23 mouse cellular contexts compared by ENCODE assay signal in the genomic region with DNA sequence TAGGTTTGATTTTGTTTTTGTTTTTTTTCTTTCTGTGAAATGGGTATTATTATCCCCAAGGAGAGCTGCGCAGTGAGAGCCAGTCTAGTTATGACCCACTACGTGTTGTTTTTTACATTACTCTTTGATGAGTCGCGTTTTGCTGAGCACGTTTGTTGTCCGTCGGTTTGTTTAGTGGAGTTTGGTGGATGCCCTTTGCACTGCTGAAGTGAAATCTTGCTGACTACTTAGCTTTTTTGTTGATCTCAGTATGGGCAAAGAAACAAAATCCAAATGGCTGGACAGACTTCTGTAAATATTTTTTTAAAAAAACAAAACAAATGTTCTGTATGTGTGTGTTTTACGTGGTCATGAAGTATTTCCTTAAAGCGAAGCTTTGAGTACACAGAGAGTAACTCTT. TPM values are rescaled to one million over a fixed set of nuclear protein-coding genes. Genes with fewer than 3 reads are reported as not detected.
DNase-seq lines count a peak whose midpoint lies in the region; ATAC-seq and TF ChIP-seq lines count a peak whose summit lies in the region.
"Had no signal": no experiment of that assay in that cellular context is flagged by ENCODE, and none has a peak within 500 bp of the region (broad histone marks: within the 10 kb centered on the region; RNA-seq: fewer than 3 reads in every experiment).

No protein-coding gene starts in this region.

- TF ChIP-seq CTCF in intestine, postnatal 0 days (IDR thresholded peaks at IDR 0.05; ENCODE audit: low read depth) = no peak
- TF ChIP-seq CTCF in lung, adult 2 months (IDR thresholded peaks at IDR 0.05; ENCODE audit: insufficient read depth, low read length) = no peak

- no peak for ATAC-seq in intestine, postnatal 0 days
- no peak for ATAC-seq in intestine, embryonic 15.5 days
- no peak for ATAC-seq in kidney, embryonic 14.5 days (ENCODE audit: low FRiP score, low TSS enrichment)
- ATAC-seq in lung, embryonic 16.5 days (ENCODE audit: low read depth) = 0 out of 2 replicates have a peak, but pooled peaks have one; percentile 12
- no peak for ATAC-seq in forebrain, embryonic 15.5 days (replicated peaks)
- ATAC-seq: forebrain, embryonic 14.5 days; hindbrain, postnatal 0 days had no signal

- peaks cover 19% of the 10 kb centered on the region for H3K36me3 ChIP-seq in intestine, postnatal 0 days (ENCODE audit: control insufficient read depth, insufficient read depth)
- H3K36me3 ChIP-seq in intestine, embryonic 15.5 days = peaks cover 7% of the 10 kb centered on the region; the same call in 1 of the 2 replicates
- H3K36me3 ChIP-seq in kidney, embryonic 14.5 days (ENCODE audit: control insufficient read depth, insufficient read depth, low read length) = peaks cover 17% of the 10 kb centered on the region; the same call in 1 of the 2 replicates
- peaks cover 11% of the 10 kb centered on the region for H3K36me3 ChIP-seq in lung, embryonic 16.5 days (ENCODE audit: control insufficient read depth, insufficient read depth, low read length)
- peaks cover 32% of the 10 kb centered on the region for H3K36me3 ChIP-seq in forebrain, embryonic 15.5 days

- no peaks in the 10 kb centered on the region for H3K4me1 ChIP-seq in intestine, postnatal 0 days (replicated peaks; ENCODE audit: control insufficient read depth, insufficient read depth, low read length)
- no peaks in the 10 kb centered on the region for H3K4me1 ChIP-seq in intestine, embryonic 15.5 days (replicated peaks)
- no peaks in the 10 kb centered on the region for H3K4me1 ChIP-seq in kidney, embryonic 14.5 days (ENCODE audit: control insufficient read depth, insufficient read depth, low read length)
- no peaks in the 10 kb centered on the region for H3K4me1 ChIP-seq in lung, embryonic 16.5 days (replicated peaks; ENCODE audit: control insufficient read depth, insufficient read depth, low read length)
- no peaks in the 10 kb centered on the region; the same call in 1 of the 2 replicates for H3K4me1 ChIP-seq in lung, adult 2 months (ENCODE audit: control insufficient read depth, insufficient read depth, low read length)
- H3K4me1 ChIP-seq in forebrain, embryonic 15.5 days = no peaks in the 10 kb centered on the region
- H3K4me1 ChIP-seq: embryonic facial prominence, embryonic 15.5 days; forebrain, embryonic 10.5 days; heart, embryonic 10.5 days; heart, embryonic 15.5 days; hindbrain, embryonic 13.5 days had no signal

- peak; percentile 68 for DNase-seq in kidney, adult 9 months
- no peak for DNase-seq in lung, adult 2 months
- DNase-seq: adrenal gland, adult 8-10 months; adrenal gland, postnatal 36 days; cerebellum, adult 11 months; cerebellum, adult 8-10 months; cerebellum, postnatal 14 days; embryo, embryonic 11 days; gastrocnemius, postnatal 14 days; heart, postnatal 14 days had no signal

- 61% methylated on average over 9 of the region's 9 CpGs for WGBS in intestine, postnatal 0 days
- whole genome bisulfite sequencing in intestine, embryonic 15.5 days = 78% methylated on average over 9 of the region's 9 CpGs
- 79% methylated on average over 9 of the region's 9 CpGs for WGBS in kidney, embryonic 14.5 days
- 68% methylated on average over 9 of the region's 9 CpGs for WGBS in lung, embryonic 16.5 days
- 63% methylated on average over 9 of the region's 9 CpGs for WGBS in lung, adult 2 months
- 94% methylated on average over 9 of the region's 9 CpGs for WGBS in forebrain, embryonic 15.5 days

- no peaks in the 10 kb centered on the region for H3K9me3 ChIP-seq in intestine, postnatal 0 days (ENCODE audit: control insufficient read depth)
- no peaks in the 10 kb centered on the region for H3K9me3 ChIP-seq in intestine, embryonic 15.5 days
- H3K9me3 ChIP-seq in kidney, embryonic 14.5 days (ENCODE audit: control insufficient read depth, low read length) = 0 out of 2 replicates have a peak, but pooled peaks cover 4% of the 10 kb centered on the region
- H3K9me3 ChIP-seq in lung, embryonic 16.5 days (ENCODE audit: control insufficient read depth, low read length) = no peaks in the 10 kb centered on the region
- no peaks in the 10 kb centered on the region for H3K9me3 ChIP-seq in forebrain, embryonic 15.5 days
- H3K9me3 ChIP-seq: embryonic facial prominence, embryonic 15.5 days; forebrain, embryonic 10.5 days; heart, embryonic 10.5 days; heart, embryonic 15.5 days; hindbrain, embryonic 13.5 days had no signal

- H3K27ac ChIP-seq in intestine, postnatal 0 days (ENCODE audit: low read depth, low read length) = 0 out of 2 replicates have a peak overlapping the region, but pooled peaks have one; percentile 11
- H3K27ac ChIP-seq in intestine, embryonic 15.5 days = no peak overlapping the region
- no peak overlapping the region for H3K27ac ChIP-seq in kidney, embryonic 14.5 days (ENCODE audit: low read depth, low read length)
- no peak overlapping the region for H3K27ac ChIP-seq in lung, embryonic 16.5 days (ENCODE audit: low read length)
- no peak overlapping the region for H3K27ac ChIP-seq in forebrain, embryonic 15.5 days (replicated peaks)
- H3K27ac ChIP-seq: embryonic facial prominence, embryonic 15.5 days; forebrain, embryonic 10.5 days; heart, embryonic 10.5 days; heart, embryonic 15.5 days; hindbrain, embryonic 13.5 days; hindbrain, postnatal 0 days had no signal

- H3K4me3 ChIP-seq in intestine, postnatal 0 days (ENCODE audit: low read depth, low read length) = no peak overlapping the region
- no peak overlapping the region for H3K4me3 ChIP-seq in intestine, embryonic 15.5 days (replicated peaks)
- H3K4me3 ChIP-seq in kidney, embryonic 14.5 days (ENCODE audit: low read length) = no peak overlapping the region
- no peak overlapping the region for H3K4me3 ChIP-seq in lung, embryonic 16.5 days (ENCODE audit: low read length)
- no peak overlapping the region for H3K4me3 ChIP-seq in lung, adult 2 months (replicated peaks; ENCODE audit: extremely low read depth, low read depth, low read length)
- H3K4me3 ChIP-seq in forebrain, embryonic 15.5 days = no peak overlapping the region
- H3K4me3 ChIP-seq: embryonic facial prominence, embryonic 15.5 days; erythroblast, embryonic 14.5 days; forebrain, embryonic 10.5 days; heart, embryonic 10.5 days; heart, embryonic 15.5 days; hindbrain, embryonic 13.5 days had no signal

- no peak overlapping the region for H3K4me2 ChIP-seq in intestine, postnatal 0 days (replicated peaks; ENCODE audit: low read depth)
- no peak overlapping the region for H3K4me2 ChIP-seq in intestine, embryonic 15.5 days (replicated peaks)
- H3K4me2 ChIP-seq in kidney, embryonic 14.5 days (replicated peaks; ENCODE audit: low read depth, low read length) = no peak overlapping the region
- H3K4me2 ChIP-seq in lung, embryonic 16.5 days (ENCODE audit: low read depth, low read length) = no peak overlapping the region
- no peak overlapping the region for H3K4me2 ChIP-seq in forebrain, embryonic 15.5 days (replicated peaks)
- H3K4me2 ChIP-seq: embryonic facial prominence, embryonic 15.5 days; heart, embryonic 15.5 days; hindbrain, embryonic 13.5 days had no signal

- no peak overlapping the region for H3K9ac ChIP-seq in intestine, postnatal 0 days (ENCODE audit: low read depth, low read length)
- no peak overlapping the region for H3K9ac ChIP-seq in intestine, embryonic 15.5 days
- no peak overlapping the region for H3K9ac ChIP-seq in kidney, embryonic 14.5 days (ENCODE audit: low read depth, low read length)
- H3K9ac ChIP-seq in lung, embryonic 16.5 days (ENCODE audit: low read length) = no peak overlapping the region
- H3K9ac ChIP-seq in forebrain, embryonic 15.5 days (replicated peaks) = no peak overlapping the region
- H3K9ac ChIP-seq: embryonic facial prominence, embryonic 15.5 days; heart, embryonic 15.5 days; hindbrain, embryonic 13.5 days had no signal

- H3K27me3 ChIP-seq in intestine, postnatal 0 days (replicated peaks; ENCODE audit: control insufficient read depth, insufficient read depth, low read length) = no peaks in the 10 kb centered on the region
- H3K27me3 ChIP-seq in intestine, embryonic 15.5 days (replicated peaks) = no peaks in the 10 kb centered on the region
- H3K27me3 ChIP-seq in kidney, embryonic 14.5 days (ENCODE audit: control insufficient read depth, insufficient read depth, low read length) = no peaks in the 10 kb centered on the region
- H3K27me3 ChIP-seq in lung, embryonic 16.5 days (ENCODE audit: control insufficient read depth, insufficient read depth, low read depth, low read length) = no peaks in the 10 kb centered on the region
- H3K27me3 ChIP-seq in forebrain, embryonic 15.5 days = no peaks in the 10 kb centered on the region
- H3K27me3 ChIP-seq: embryonic facial prominence, embryonic 15.5 days; heart, embryonic 15.5 days; hindbrain, embryonic 13.5 days had no signal

- no peak for TF ChIP-seq POLR2A in lung, adult 2 months (IDR thresholded peaks at IDR 0.05; ENCODE audit: borderline replicate concordance, extremely low read depth, low read depth, low read length)

RNA-seq across cellular contexts. Expression of a gene that starts 33.2 kb away (rescaled TPM):
- polyA plus RNA-seq in intestine, postnatal 0 days (2015; fragmentation: Nextera tagmentation; extraction: Ambion mirVana) = 20.3 and 25.3 TPM in 2 replicates
- polyA plus RNA-seq in intestine, embryonic 15.5 days (2015; fragmentation: Nextera tagmentation; extraction: Ambion mirVana) = 10.7 and 11.5 TPM in 2 replicates
- polyA plus RNA-seq in kidney, embryonic 14.5 days (2014; fragmentation: Nextera tagmentation; extraction: Ambion mirVana) = 12.7 and 16.0 TPM in 2 replicates
- polyA plus RNA-seq in lung, embryonic 16.5 days (2015; fragmentation: Nextera tagmentation; extraction: Ambion mirVana) = 9.7 and 10.5 TPM in 2 replicates
- polyA plus RNA-seq in lung, adult 2 months (2012; rRNA removed) = 28.7 and 42.2 TPM in 2 replicates
- polyA plus RNA-seq in forebrain, embryonic 15.5 days (2015; fragmentation: Nextera tagmentation; extraction: Ambion mirVana) = 14.2 and 15.7 TPM in 2 replicates
